Mouse (Mus musculus) bone marrow macrophage, adult 2 months (primary cell): Measurements from ENCODE around the gene Zfp512b.

Experiments
- CTCF ChIP-seq: IDR thresholded peaks from 2 replicates; pipeline ENCODE4 v1.5.1; 2012; ENCODE audit warnings: low read depth, mild to moderate bottlenecking, low read length, moderate library complexity
- POLR2A ChIP-seq: IDR thresholded peaks from 2 replicates; pipeline ENCODE4 v1.6.1; 2012; ENCODE audit warnings: mild to moderate bottlenecking, low read depth, low read length, borderline replicate concordance

GRCm38 (mm10) chr2:181550233-181550632 lies 42.4 kb downstream of the Zfp512b start:
- TF ChIP-seq CTCF (no peak), POLR2A (no peak)
